Comparison of ENCODE assay signal across 35 mouse cellular contexts in the genomic region with DNA sequence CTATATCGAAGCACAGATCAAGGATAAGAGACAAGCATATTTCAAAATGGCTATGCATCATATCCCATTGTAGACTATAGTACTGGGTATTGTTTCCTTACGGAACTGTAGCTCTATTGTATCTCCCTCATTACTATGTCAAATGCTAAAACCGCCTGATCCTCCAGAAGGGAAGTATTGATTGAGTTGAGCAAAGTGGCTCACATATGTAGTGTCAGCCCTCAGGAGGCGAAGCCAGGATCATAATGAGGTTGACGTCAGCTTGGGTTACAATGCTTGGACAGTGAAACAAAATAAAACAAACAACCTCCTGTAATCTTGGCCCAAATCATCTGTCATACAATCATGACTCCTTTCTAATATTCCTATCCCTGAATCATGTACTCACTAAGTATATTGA. TPM values are rescaled to one million over a fixed set of nuclear protein-coding genes. Genes with fewer than 3 reads are reported as not detected.
"Had no signal": no experiment of that assay in that cellular context is flagged by ENCODE, and none has a peak within 500 bp of the region (broad histone marks: within the 10 kb centered on the region; RNA-seq: fewer than 3 reads in every experiment).

No protein-coding gene starts in this region.

- H3K4me1 ChIP-seq: hindbrain, embryonic 10.5 days; hindbrain, embryonic 12.5 days; hindbrain, embryonic 13.5 days; hindbrain, embryonic 15.5 days; intestine, embryonic 15.5 days; kidney, embryonic 15.5 days had no signal

- H3K27me3 ChIP-seq: heart, embryonic 12.5 days; heart, embryonic 13.5 days; heart, embryonic 15.5 days; hindbrain, embryonic 12.5 days; hindbrain, embryonic 13.5 days; hindbrain, embryonic 15.5 days; intestine, embryonic 15.5 days; kidney, embryonic 15.5 days had no signal

- H3K27ac ChIP-seq: heart, embryonic 10.5 days; heart, embryonic 13.5 days; heart, embryonic 15.5 days; hindbrain, embryonic 10.5 days; hindbrain, embryonic 12.5 days; hindbrain, embryonic 13.5 days; hindbrain, embryonic 14.5 days; hindbrain, embryonic 15.5 days; hindbrain, postnatal 0 days; intestine, embryonic 15.5 days; kidney, embryonic 15.5 days; kidney, postnatal 0 days; layer of hippocampus, adult 2 months had no signal

- H3K4me3 ChIP-seq: heart, embryonic 10.5 days; heart, embryonic 12.5 days; heart, embryonic 13.5 days; heart, embryonic 15.5 days; hindbrain, embryonic 10.5 days; hindbrain, embryonic 12.5 days; hindbrain, embryonic 13.5 days; hindbrain, embryonic 15.5 days; intestine, embryonic 15.5 days; kidney, embryonic 15.5 days; layer of hippocampus, adult 2 months had no signal

- H3K9ac ChIP-seq: heart, embryonic 12.5 days; heart, embryonic 13.5 days; heart, embryonic 15.5 days; hindbrain, embryonic 12.5 days; hindbrain, embryonic 13.5 days; hindbrain, embryonic 14.5 days; hindbrain, embryonic 15.5 days; intestine, embryonic 15.5 days; kidney, embryonic 15.5 days had no signal

- ATAC-seq: hindbrain, embryonic 16.5 days; hindbrain, postnatal 0 days; inflammation-experienced regulatory T-cells, adult 6 months; intestine, embryonic 15.5 days; intestine, embryonic 16.5 days; intestine, postnatal 0 days had no signal

- H3K4me2 ChIP-seq: heart, embryonic 11.5 days; heart, embryonic 12.5 days; heart, embryonic 13.5 days; heart, embryonic 15.5 days; hindbrain, embryonic 12.5 days; hindbrain, embryonic 13.5 days; hindbrain, embryonic 14.5 days; hindbrain, embryonic 15.5 days; intestine, embryonic 15.5 days; kidney, embryonic 15.5 days had no signal

- H3K36me3 ChIP-seq: heart, embryonic 10.5 days; heart, embryonic 12.5 days; heart, embryonic 13.5 days; heart, embryonic 15.5 days; hindbrain, embryonic 10.5 days; hindbrain, embryonic 12.5 days; hindbrain, embryonic 13.5 days; hindbrain, embryonic 15.5 days; intestine, embryonic 15.5 days; kidney, embryonic 15.5 days had no signal

- H3K9me3 ChIP-seq: heart, embryonic 10.5 days; heart, embryonic 12.5 days; heart, embryonic 13.5 days; heart, embryonic 15.5 days; hindbrain, embryonic 10.5 days; hindbrain, embryonic 12.5 days; hindbrain, embryonic 13.5 days; hindbrain, embryonic 15.5 days; intestine, embryonic 15.5 days; kidney, embryonic 15.5 days had no signal

- DNase-seq: heart, postnatal 10 days; heart, postnatal 14 days; heart, postnatal 36 days; heart, postnatal 4 days; kidney, adult 11 months; kidney, adult 18-20 months; kidney, adult 2 months; kidney, adult 8-10 months; kidney, adult 9 months; kidney, postnatal 10 days; kidney, postnatal 14 days; kidney, postnatal 25 days; kidney, postnatal 36 days; kidney, postnatal 4 days; layer of hippocampus, adult 9-11 months; layer of hippocampus, postnatal 36 days had no signal

RNA-seq across cellular contexts. Expression of a gene that starts 43.2 kb away (rescaled TPM):
- polyA plus RNA-seq: inflammation-experienced regulatory T-cells, adult 6 months had no signal
